Mouse (Mus musculus) small intestine, adult 2 months (tissue): ENCODE results near the gene Olfr532. TPM values are rescaled to one million over a fixed set of nuclear protein-coding genes. Genes with fewer than 3 reads are reported as not detected.
"Not testable (repeated sequence)": the region's sequence is repeated elsewhere in the genome, so short reads cannot be mapped to it uniquely, and the experiment has no call there.

Experiments
- H3K27ac ChIP-seq: fragments of 200-500 bp; 2 replicates; pipeline ENCODE4 v1.5.1; 2012; ENCODE audit warnings: low read depth, low read length, control low read depth, inconsistent platforms; ENCODE audit not compliant: insufficient read depth
- H3K27me3 ChIP-seq: fragments of 200-500 bp; 2 replicates; pipeline ENCODE4 v1.6.1; 2012; ENCODE audit warnings: mild to moderate bottlenecking, moderate library complexity, low read length, inconsistent platforms; ENCODE audit not compliant: control insufficient read depth, insufficient read depth
- H3K36me3 ChIP-seq: fragments of 200-500 bp; 2 replicates; pipeline ENCODE4 v1.6.1; 2012; ENCODE audit warnings: mild to moderate bottlenecking, low read length, control low read depth, inconsistent platforms; ENCODE audit not compliant: control insufficient read depth, insufficient read depth
- H3K4me1 ChIP-seq: fragments of 200-500 bp; 2 replicates; pipeline ENCODE4 v1.6.1; 2012; ENCODE audit warnings: low read length, inconsistent platforms, mixed read lengths; ENCODE audit not compliant: control insufficient read depth, insufficient read depth, insufficient read length
- H3K4me3 ChIP-seq: fragments of 200-500 bp; 2 replicates; pipeline ENCODE4 v1.5.1; 2012; ENCODE audit warnings: low read depth, mild to moderate bottlenecking, control low read depth, inconsistent platforms, low read length, moderate library complexity
- CTCF ChIP-seq: fragments of 200-500 bp; IDR thresholded peaks from 2 replicates; pipeline ENCODE4 v1.5.1; 2012; ENCODE audit warnings: low read depth, mild to moderate bottlenecking, control low read depth, inconsistent platforms, low read length, moderate library complexity, mixed read lengths; ENCODE audit not compliant: insufficient replicate concordance, insufficient read length; ENCODE audit errors: extremely low read depth
- POLR2A ChIP-seq: fragments of 200-500 bp; IDR thresholded peaks from 2 replicates; pipeline ENCODE4 v1.6.1; 2012; ENCODE audit warnings: low read depth, mild to moderate bottlenecking, control low read depth, inconsistent platforms, low read length, moderate library complexity
- WGBS: fragments of 180-500 bp; shearing (Covaris S2); methylation state at CpG from one replicate; pipeline ENCODE4 v1.1.7; 2018; 5-methylcytosine and 5-hydroxymethylcytosine counted together
- polyA plus RNA-seq: library from polyadenylated mRNA; depleted of rRNA; stranded (reverse); fragments of >200 nt; gene quantifications from 2 replicates; pipeline ENCODE4 v1.2.3, GENCODE M21; 2012; rRNA removed

Gene Olfr532
- not detected in 2 replicates for polyA plus RNA-seq

GRCm38 (mm10) chr7:140421539-140421938 is at the start of gene Olfr532:
Gene Olfr532 (minus strand): TSS chr7:140421639.
- H3K4me3 ChIP-seq = no peak within 1 kb of the TSS
- TF ChIP-seq POLR2A = no peak
- TF ChIP-seq CTCF = no peak
- H3K27me3 ChIP-seq = no peaks in the 10 kb centered on the region
- no peak within 1 kb of the TSS for H3K27ac ChIP-seq
- no peaks in the 10 kb centered on the region for H3K36me3 ChIP-seq
- 91% methylated on average over 1 of the region's 1 CpGs for WGBS
- H3K4me1 ChIP-seq = no peaks in the 10 kb centered on the region

- H3K27ac ChIP-seq, H3K4me1 ChIP-seq, H3K27me3 ChIP-seq, H3K36me3 ChIP-seq, H3K4me3 ChIP-seq: not testable (repeated sequence)
- 67% methylated on average over 1 of the region's 1 CpGs for WGBS
Measured at GRCm38 (mm10) chr7:140463070-140463469, 41.6 kb upstream of the Olfr532 start, which contains the start of gene Olfr533. Gene Olfr533 (plus strand): TSS chr7:140463370.

GRCm38 (mm10) chr7:140443141-140443540 is 21.7 kb upstream of the Olfr532 start:
- Histone ChIP-seq H3K4me1 (no peaks in the 10 kb centered on the region), H3K27me3 (no peaks in the 10 kb centered on the region), H3K4me3 (no peak overlapping the region), H3K36me3 (no peaks in the 10 kb centered on the region), H3K27ac (no peak overlapping the region)
- TF ChIP-seq CTCF (no peak), POLR2A (no peak)
- 71% methylated on average over 1 of the region's 1 CpGs for WGBS

- no peaks in the 10 kb centered on the region for H3K36me3 ChIP-seq
- WGBS = 76% methylated on average over 1 of the region's 1 CpGs
- H3K4me1 ChIP-seq = no peaks in the 10 kb centered on the region
- H3K27me3 ChIP-seq = no peaks in the 10 kb centered on the region
- H3K27ac ChIP-seq = no peak within 1 kb of the TSS
- H3K4me3 ChIP-seq = no peak within 1 kb of the TSS
- TF ChIP-seq CTCF (no peak), POLR2A (no peak)
Measured at GRCm38 (mm10) chr7:140402818-140403217, 18.6 kb downstream of the Olfr532 start, which contains the start of gene Olfr531. Gene Olfr531 (minus strand): TSS chr7:140402918.

- H3K4me1 ChIP-seq = no peaks in the 10 kb centered on the region
- H3K4me3 ChIP-seq = no peak overlapping the region
- 90% methylated on average over 2 of the region's 2 CpGs for WGBS
- H3K27ac ChIP-seq = peak overlapping the region; percentile 53; the same call in 1 of the 2 replicates
- TF ChIP-seq CTCF (no peak), POLR2A (no peak)
- H3K36me3 ChIP-seq = no peaks in the 10 kb centered on the region
- H3K27me3 ChIP-seq = no peaks in the 10 kb centered on the region
Measured at GRCm38 (mm10) chr7:140376911-140377310, 44.5 kb downstream of the Olfr532 start.

GRCm38 (mm10) chr7:140376231-140376630 is 45.2 kb downstream of the Olfr532 start, which contains the start of gene Olfr530:
Gene Olfr530 (minus strand): TSS chr7:140376331.
- TF ChIP-seq POLR2A (no peak), CTCF (no peak)
- 22% methylated on average over 1 of the region's 1 CpGs for WGBS
- no peaks in the 10 kb centered on the region for H3K4me1 ChIP-seq
- H3K4me3 ChIP-seq = no peak within 1 kb of the TSS
- no peaks in the 10 kb centered on the region for H3K27me3 ChIP-seq
- no peaks in the 10 kb centered on the region for H3K36me3 ChIP-seq
- H3K27ac ChIP-seq = peak within 1 kb of the TSS; percentile 53; the same call in 1 of the 2 replicates

GRCm38 (mm10) chr7:140374300-140374699 is 47.1 kb downstream of the Olfr532 start:
- Histone ChIP-seq H3K36me3 (no peaks in the 10 kb centered on the region), H3K4me1 (no peaks in the 10 kb centered on the region), H3K27ac (no peak overlapping the region; the same call in 1 of the 2 replicates), H3K4me3 (no peak overlapping the region), H3K27me3 (no peaks in the 10 kb centered on the region)
- WGBS = 65% methylated on average over 4 of the region's 4 CpGs
- TF ChIP-seq CTCF = no peak
- TF ChIP-seq POLR2A = no peak

Other genes starting within 250 kb of the Olfr532 start
- gene Olfr523, start 248.4 kb downstream of the Olfr532 start, polyA plus RNA-seq = not detected in 2 replicates
- not detected in 2 replicates for gene Olfr524, start 215.7 kb downstream of the Olfr532 start, polyA plus RNA-seq
- gene Cd163l1, start 203.4 kb downstream of the Olfr532 start, polyA plus RNA-seq = 0.22 and 1.2 TPM in 2 replicates
- 0.18 and 0.28 TPM in 2 replicates for gene 5830411N06Rik, start 174.4 kb downstream of the Olfr532 start, polyA plus RNA-seq
- not detected in 2 replicates for gene Olfr525, start 100.8 kb downstream of the Olfr532 start, polyA plus RNA-seq
- not detected in 2 replicates for gene Olfr527, start 87.6 kb downstream of the Olfr532 start, polyA plus RNA-seq
- 0.36 and 1.6 TPM in 2 replicates for gene Olfr60, start 60.0 kb downstream of the Olfr532 start, polyA plus RNA-seq
- gene Olfr530, start 45.3 kb downstream of the Olfr532 start, polyA plus RNA-seq = not detected in 2 replicates
- 0.04 TPM in 1 of 2 replicates, not detected in the other for gene Olfr531, start 18.7 kb downstream of the Olfr532 start, polyA plus RNA-seq
- not detected in 2 replicates for gene Olfr533, start 41.7 kb upstream of the Olfr532 start, polyA plus RNA-seq
- not detected in 2 replicates for gene Olfr535, start 62.6 kb upstream of the Olfr532 start, polyA plus RNA-seq
- not detected in 2 replicates for gene Olfr536, start 85.8 kb upstream of the Olfr532 start, polyA plus RNA-seq
- gene Olfr538, start 146.2 kb upstream of the Olfr532 start, polyA plus RNA-seq = not detected in 2 replicates
- gene Olfr46, start 179.6 kb upstream of the Olfr532 start, polyA plus RNA-seq = not detected in 2 replicates
- gene Olfr61, start 207.3 kb upstream of the Olfr532 start, polyA plus RNA-seq = not detected in 2 replicates
- not detected in 2 replicates for gene Olfr53, start 224.8 kb upstream of the Olfr532 start, polyA plus RNA-seq
- not detected in 2 replicates for gene Olfr539, start 238.3 kb upstream of the Olfr532 start, polyA plus RNA-seq